Mouse (Mus musculus) retina, postnatal 7 days (tissue): ENCODE measurements around the gene Klf12.
"Not testable (repeated sequence)": the region's sequence is repeated elsewhere in the genome, so short reads cannot be mapped to it uniquely, and the experiment has no call there.

Experiments
- DNase-seq: peaks from one replicate; pipeline ENCODE4 v3.0.0-alpha.2; 2012; ENCODE audit warnings: low read depth, low spot score

Gene Klf12

DNA sequence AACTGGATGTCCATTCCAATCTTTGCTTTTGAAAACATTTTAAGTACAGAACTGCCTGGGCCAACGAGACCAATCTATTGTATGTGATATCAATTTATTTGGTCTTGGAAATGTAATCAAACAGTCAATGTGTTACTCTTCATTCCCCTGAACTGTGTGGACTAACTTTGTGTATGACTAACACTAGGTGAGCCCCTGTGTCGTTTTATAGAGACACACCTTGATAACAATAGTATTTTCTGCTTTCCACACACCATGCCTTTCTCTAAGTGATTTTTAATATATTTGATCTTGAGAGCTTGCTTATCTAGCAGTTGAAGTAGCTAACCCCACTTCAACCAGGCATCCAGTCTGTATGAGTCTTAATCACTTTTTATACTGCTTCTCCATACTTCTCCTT, 398.0 kb downstream of the Klf12 start:
- DNase-seq = no peak

DNA sequence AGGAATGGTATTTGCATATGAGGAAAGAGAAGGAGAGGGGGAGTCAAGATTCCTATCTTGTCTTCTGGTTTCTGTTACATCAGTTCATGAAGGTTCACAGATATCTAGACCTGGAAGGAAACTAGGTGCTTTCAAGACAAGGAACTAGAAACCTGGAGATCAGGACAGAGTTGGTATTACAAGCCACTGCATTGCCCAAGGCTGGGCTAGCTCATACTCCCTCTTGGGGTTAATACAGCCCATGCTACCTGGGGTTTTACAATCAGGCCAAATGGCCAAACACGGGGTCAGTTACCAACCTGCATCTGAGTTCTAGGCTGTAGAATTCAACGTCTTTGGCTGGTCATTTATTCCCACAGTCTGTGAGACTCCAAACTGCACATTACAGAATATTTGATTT, 398.9 kb downstream of the Klf12 start:
- DNase-seq = no peak

DNA sequence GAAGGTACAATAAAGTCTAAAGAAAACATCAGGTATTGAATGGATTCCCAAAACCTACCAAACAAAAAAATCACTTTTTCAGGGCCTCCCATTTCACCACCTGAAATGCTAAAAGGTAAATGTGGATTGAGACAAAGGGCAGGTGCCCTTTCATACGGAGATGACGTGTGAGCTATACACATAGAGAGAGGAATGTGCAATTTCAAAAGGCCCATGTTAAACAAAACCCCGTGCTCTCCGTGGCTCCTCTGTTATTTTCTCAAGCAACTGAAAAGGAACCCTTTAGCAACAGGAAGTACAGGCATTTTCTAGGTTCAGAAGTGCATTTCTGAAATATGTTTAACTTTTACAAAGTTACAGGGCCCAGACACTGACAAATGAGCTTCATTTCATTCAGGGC, 399.4 kb downstream of the Klf12 start:
- DNase-seq = no peak

DNA sequence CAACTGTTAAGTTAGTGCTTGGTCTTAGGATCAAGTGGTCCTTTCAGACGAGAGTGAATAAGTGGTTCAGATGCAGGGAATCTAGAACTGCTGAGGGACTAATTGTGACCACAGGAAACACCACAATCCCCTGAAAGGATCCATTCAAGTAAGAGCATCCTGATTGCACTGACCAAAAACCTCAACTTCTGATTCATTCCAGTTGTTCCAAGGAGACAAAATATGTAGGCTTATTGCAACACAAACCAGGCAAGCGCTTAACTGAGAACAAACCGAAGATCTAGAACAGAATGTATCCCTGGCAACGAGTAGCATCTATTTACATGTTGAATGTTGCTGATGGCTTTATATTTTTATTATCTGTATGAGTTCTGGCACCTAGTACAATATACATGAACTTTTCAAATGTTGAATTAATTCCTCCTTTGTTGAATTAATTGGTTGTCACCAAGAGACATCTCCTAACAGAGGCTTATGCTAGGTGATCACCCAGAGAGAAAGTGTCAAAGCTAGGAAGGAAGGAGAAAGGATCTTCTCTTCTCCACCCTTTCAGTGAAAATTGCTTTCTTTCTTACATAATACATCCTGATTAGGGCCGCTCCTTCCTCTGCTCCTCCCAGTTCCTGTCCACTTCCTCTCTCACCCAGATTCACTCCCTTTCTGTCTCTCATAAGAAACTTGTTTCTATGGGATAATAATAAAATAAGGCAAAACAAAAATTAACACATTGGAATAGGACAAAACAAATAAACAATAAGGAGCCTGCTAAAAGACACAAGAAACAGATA, 407.5 kb downstream of the Klf12 start:
- no peak for DNase-seq

GRCm38 (mm10) chr14:99873725-99874124, 410.8 kb downstream of the Klf12 start:
- DNase-seq = no peak

DNA sequence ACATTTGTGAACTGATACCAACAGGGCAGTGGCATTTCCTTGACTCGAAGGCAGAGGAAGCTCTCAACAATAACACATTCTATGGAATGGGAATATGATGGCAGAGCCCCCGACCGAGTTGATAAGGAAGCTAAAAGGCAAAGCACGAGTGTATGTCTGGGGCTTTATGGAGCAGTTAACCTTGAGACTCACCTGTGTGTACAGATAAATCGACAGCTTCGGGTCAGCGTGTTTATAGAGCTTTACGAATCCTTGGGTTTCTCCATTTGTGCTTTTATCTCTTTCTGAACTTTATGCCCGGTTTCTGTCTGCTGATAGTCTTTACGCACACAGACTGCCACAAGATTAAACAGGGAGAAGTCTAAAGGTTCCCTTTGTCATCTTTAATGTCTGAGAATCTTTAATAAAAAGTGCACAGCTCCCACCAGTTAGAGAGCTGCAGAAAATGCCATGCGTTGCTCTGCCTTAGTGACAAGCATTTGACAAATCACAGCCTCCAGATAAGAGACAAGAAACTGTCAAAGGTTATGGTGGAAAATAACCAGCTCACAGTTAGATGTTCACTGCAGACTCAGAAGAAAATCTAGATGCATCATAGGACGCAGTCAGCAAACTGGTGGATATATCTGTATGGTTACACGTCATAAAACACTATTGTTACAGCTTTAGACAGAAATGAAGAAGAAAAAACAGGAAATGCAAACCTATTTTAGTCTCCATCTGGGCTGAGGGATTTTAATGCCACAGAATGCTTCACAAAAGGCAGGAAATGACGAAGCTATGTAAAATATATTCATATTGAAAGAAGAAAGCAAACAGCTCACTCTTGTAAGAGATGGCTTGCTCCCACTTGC, 428.1 kb downstream of the Klf12 start:
- DNase-seq = no peak

GRCm38 (mm10) chr14:99854467-99854807, 430.0 kb downstream of the Klf12 start:
- not testable (repeated sequence) for DNase-seq

- not testable (repeated sequence) for DNase-seq
Observed at GRCm38 (mm10) chr14:99853769-99854466, 430.6 kb downstream of the Klf12 start.

- DNase-seq = no peak
Observed at GRCm38 (mm10) chr14:99850350-99850749, 434.1 kb downstream of the Klf12 start.

GRCm38 (mm10) chr14:99847502-99847901, 437.0 kb downstream of the Klf12 start:
- no peak for DNase-seq

DNA sequence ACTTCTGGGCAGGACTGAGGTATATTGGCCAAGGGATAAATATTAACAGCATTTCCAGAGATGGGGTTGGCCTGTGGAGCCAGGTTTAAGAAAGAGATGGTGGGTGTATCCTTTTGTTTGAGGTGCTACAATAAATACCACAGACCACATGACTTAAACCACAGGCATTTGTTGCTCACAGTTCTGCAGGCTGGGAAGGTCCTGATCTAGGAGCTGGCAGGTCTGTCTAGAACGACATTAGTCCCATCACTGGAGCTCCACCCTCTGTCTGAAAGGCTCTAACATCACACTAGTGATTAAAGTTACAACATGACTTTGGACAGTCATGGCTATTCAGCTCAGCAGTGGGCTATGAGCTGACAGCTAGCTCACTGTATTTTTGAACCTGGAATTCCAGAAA, 457.8 kb downstream of the Klf12 start:
- no peak for DNase-seq
